Mouse (Mus musculus): ENCODE data around the gene Ywhag. TPM values are rescaled to one million over a fixed set of nuclear protein-coding genes. Genes with fewer than 3 reads are reported as not detected.
A peak's percentile ranks its signal among the peaks of the same experiment; 100 is the strongest.

Gene Ywhag
- polyA plus RNA-seq, 1 experiment from 2014 or later: 66.8 TPM

DNA sequence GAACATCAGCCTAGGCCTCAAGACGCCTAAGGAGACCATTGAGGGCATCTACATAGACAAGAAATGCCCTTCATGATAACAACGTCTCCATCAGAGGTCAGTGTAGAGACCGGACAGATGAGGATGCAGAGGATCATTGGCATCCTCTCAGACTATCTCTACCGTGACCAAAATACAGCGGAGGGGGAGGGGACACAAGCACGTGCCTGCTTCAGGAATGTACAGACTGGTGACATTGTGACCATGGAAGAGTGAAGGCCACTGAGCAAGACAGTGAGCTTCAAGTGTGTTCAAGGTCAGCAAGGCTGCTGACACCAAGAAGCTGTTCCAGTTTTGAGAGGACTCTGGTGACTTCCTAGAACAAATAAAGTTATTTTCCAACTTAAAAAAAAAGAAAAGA lies 39.5 kb downstream of the Ywhag start:
- Histone ChIP-seq H3K9ac (replicated peaks) (no peak overlapping the region), H3K36me3 (replicated peaks; ENCODE audit: insufficient read depth, low read length) (no peaks in the 10 kb centered on the region), H3K27ac (ENCODE audit: low read depth) (no peak overlapping the region), H3K9me3 (ENCODE audit: low read length) (no peaks in the 10 kb centered on the region), H3K4me1 (ENCODE audit: insufficient read depth) (no peaks in the 10 kb centered on the region), H3K27me3 (ENCODE audit: insufficient read depth, low read length) (peaks cover 7% of the 10 kb centered on the region), H3K4me2 (ENCODE audit: low read depth, low read length) (no peak overlapping the region), H3K4me3 (ENCODE audit: low read depth, low read length) (no peak overlapping the region)
- ATAC-seq (no peak), DNase-seq (no peak)
- TF ChIP-seq EP300 (IDR thresholded peaks at IDR 0.05; ENCODE audit: low read depth) (no peak), CTCF (IDR thresholded peaks at IDR 0.05; ENCODE audit: low read depth) (no peak)
- WGBS (ENCODE audit: insufficient replicate concordance): 70% methylated on average over 6 of the region's 6 CpGs

DNA sequence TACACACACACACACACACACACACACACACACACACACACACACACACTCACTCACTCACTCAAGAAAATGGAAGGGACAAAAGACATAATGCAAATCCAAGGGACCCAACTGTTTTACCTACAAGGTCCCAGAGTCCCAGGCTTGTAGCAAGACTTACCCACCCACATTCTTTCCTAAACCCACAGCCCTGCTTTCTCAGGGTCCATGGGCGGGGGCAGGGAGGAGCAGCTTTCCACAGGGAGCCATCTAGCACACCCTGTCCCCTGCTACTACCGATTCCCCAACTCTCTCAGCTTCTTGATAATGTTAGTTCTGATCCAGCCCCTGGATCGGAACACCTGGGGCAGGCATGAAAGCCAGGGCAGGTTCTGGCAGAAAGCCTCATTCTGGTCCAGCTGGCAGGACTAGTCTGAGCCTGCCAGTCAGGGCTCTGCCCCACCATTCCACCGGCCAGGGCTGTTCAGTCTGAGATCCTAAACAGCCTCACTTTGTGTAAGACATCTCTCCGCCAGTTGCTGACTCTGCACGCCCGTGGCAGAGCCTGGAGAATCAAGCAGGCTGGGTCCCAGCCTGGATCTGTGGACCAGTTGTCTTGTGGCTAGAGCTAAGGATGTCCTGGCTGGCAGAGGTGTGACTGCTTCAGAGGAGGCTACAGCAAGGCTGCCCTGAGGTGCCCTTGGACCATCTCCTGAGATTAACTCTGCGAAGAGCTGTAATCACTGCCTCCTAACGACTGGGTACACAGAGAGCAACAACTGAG lies 41.6 kb downstream of the Ywhag start:
- no peaks in the 10 kb centered on the region; the same call in 1 of the 2 replicates for H3K4me1 ChIP-seq (ENCODE audit: insufficient read depth)
- H3K36me3 ChIP-seq (replicated peaks; ENCODE audit: insufficient read depth, low read length): no peaks in the 10 kb centered on the region
- TF ChIP-seq EP300 (IDR thresholded peaks at IDR 0.05; ENCODE audit: low read depth) (no peak), CTCF (IDR thresholded peaks at IDR 0.05; ENCODE audit: low read depth) (no peak)
- H3K27ac ChIP-seq (ENCODE audit: low read depth): no peak overlapping the region
- H3K9ac ChIP-seq (replicated peaks): no peak overlapping the region
- DNase-seq (no peak), ATAC-seq (no peak)
- H3K4me2 ChIP-seq (ENCODE audit: low read depth, low read length): no peak overlapping the region
- H3K9me3 ChIP-seq (ENCODE audit: low read length): no peaks in the 10 kb centered on the region
- no peak overlapping the region for H3K4me3 ChIP-seq (ENCODE audit: low read depth, low read length)
- peaks cover 26% of the 10 kb centered on the region for H3K27me3 ChIP-seq (ENCODE audit: insufficient read depth, low read length)
- 51% methylated on average over 9 of the region's 9 CpGs for WGBS (ENCODE audit: insufficient replicate concordance)

DNA sequence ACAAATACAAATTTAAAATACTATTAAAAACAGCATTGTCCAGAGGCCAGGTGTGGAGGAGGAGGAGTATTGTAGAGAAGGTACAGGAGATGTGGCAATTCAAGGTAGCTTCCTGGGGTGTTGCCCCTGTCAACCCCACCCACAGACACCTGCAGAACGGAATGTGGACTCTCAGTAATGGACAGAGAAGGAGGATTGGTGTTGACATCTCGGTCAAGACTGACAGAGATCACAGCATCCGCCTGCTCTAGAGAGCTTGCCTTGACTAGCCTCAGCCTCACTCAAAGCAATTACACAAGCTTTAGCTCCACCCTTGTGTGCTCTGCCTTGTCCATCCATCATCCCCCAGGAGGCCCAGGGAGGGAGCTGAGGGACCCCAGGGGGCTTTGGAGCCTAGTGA lies 43.5 kb downstream of the Ywhag start:
- no peak for TF ChIP-seq CTCF (IDR thresholded peaks at IDR 0.05; ENCODE audit: low read depth)
- no peak for TF ChIP-seq EP300 (IDR thresholded peaks at IDR 0.05; ENCODE audit: low read depth)
- peaks cover 31% of the 10 kb centered on the region for H3K27me3 ChIP-seq (ENCODE audit: insufficient read depth, low read length)
- H3K27ac ChIP-seq (ENCODE audit: low read depth): no peak overlapping the region
- WGBS (ENCODE audit: insufficient replicate concordance): 41% methylated on average over 3 of the region's 3 CpGs
- H3K36me3 ChIP-seq (replicated peaks; ENCODE audit: insufficient read depth, low read length): no peaks in the 10 kb centered on the region
- H3K4me1 ChIP-seq (ENCODE audit: insufficient read depth): no peaks in the 10 kb centered on the region; the same call in 1 of the 2 replicates
- no peak overlapping the region for H3K4me3 ChIP-seq (ENCODE audit: low read depth, low read length)
- H3K4me2 ChIP-seq (ENCODE audit: low read depth, low read length): no peak overlapping the region
- H3K9ac ChIP-seq (replicated peaks): no peak overlapping the region
- DNase-seq (no peak), ATAC-seq (no peak)
- no peaks in the 10 kb centered on the region for H3K9me3 ChIP-seq (ENCODE audit: low read length)

DNA sequence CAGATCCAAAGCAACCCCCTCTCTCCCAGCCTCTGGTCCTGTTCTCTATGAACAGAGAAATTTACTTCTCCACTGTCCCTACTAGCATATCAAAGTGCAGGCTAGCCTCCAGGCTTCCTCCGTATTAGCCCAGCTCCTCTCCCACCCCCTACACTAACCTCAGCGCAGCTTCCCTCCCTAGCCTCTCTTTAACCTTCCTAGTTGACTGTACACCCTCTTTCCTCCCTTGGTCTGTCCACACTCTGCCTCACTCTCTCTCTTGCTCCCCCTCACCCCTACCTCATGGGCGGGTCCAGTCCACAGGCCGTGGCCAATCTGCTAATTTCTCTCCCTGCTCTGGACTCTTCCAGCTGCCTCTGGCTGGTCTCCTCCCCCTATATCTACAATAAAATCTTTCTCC lies 44.1 kb downstream of the Ywhag start:
- 34% methylated on average over 4 of the region's 4 CpGs for WGBS (ENCODE audit: insufficient replicate concordance)
- DNase-seq (no peak), ATAC-seq (no peak)
- no peaks in the 10 kb centered on the region for H3K9me3 ChIP-seq (ENCODE audit: low read length)
- H3K36me3 ChIP-seq (replicated peaks; ENCODE audit: insufficient read depth, low read length): no peaks in the 10 kb centered on the region
- H3K4me3 ChIP-seq (ENCODE audit: low read depth, low read length): no peak overlapping the region
- H3K4me2 ChIP-seq (ENCODE audit: low read depth, low read length): no peak overlapping the region
- TF ChIP-seq CTCF (IDR thresholded peaks at IDR 0.05; ENCODE audit: low read depth): no peak
- no peak for TF ChIP-seq EP300 (IDR thresholded peaks at IDR 0.05; ENCODE audit: low read depth)
- no peak overlapping the region for H3K27ac ChIP-seq (ENCODE audit: low read depth)
- no peaks in the 10 kb centered on the region; the same call in 1 of the 2 replicates for H3K4me1 ChIP-seq (ENCODE audit: insufficient read depth)
- H3K9ac ChIP-seq (replicated peaks): no peak overlapping the region
- H3K27me3 ChIP-seq (ENCODE audit: insufficient read depth, low read length): peaks cover 35% of the 10 kb centered on the region

DNA sequence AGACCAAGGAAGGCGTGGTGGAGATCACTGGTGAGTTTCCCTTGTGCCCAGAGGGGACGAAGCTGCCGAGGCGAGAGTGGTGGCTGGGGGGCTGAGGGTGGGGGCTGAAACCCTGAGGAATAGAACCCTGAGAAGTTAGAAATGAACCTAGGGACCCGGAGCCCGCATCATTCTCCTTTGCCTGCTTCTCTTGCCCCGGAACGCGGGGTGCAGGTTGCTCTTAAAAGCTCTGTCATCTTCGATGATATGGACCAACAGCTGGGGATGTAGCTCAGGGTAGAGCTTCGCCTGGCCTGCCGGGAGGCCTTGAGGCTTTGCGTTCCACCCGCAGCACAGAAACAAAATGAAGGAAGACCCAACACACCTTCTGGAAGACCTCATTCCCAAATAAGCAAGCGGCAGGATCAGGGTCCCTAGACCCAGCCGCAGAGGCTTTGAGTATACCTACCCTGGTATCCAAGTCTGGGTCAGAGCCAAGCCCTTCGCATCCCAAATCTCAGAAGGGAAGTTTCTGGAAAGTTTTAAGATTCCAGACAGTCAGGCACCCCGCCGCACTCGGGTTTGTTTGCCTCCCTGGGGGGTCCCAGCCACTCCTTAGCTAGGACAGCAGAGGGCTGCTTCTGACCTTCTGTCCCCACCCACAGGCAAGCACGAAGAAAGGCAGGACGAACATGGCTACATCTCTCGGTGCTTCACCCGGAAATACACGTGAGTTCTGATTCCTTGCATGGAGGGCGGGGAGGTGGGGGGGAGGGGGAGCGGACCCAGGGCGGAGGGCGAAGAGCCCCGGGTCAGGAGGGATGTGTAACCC lies 45.8 kb downstream of the Ywhag start:
- no peaks in the 10 kb centered on the region; the same call in 1 of the 2 replicates for H3K4me1 ChIP-seq (ENCODE audit: insufficient read depth)
- H3K27me3 ChIP-seq (ENCODE audit: insufficient read depth, low read length): peaks cover 35% of the 10 kb centered on the region
- H3K36me3 ChIP-seq (replicated peaks; ENCODE audit: insufficient read depth, low read length): no peaks in the 10 kb centered on the region
- H3K9ac ChIP-seq (replicated peaks): no peak overlapping the region
- 7% methylated on average over 28 of the region's 30 CpGs for WGBS (ENCODE audit: insufficient replicate concordance)
- DNase-seq (no peak), ATAC-seq (no peak)
- no peaks in the 10 kb centered on the region for H3K9me3 ChIP-seq (ENCODE audit: low read length)
- H3K4me2 ChIP-seq (ENCODE audit: low read depth, low read length): 0 out of 2 replicates have a peak overlapping the region, but pooled peaks have one; percentile 18
- no peak overlapping the region for H3K27ac ChIP-seq (ENCODE audit: low read depth)
- no peak for TF ChIP-seq EP300 (IDR thresholded peaks at IDR 0.05; ENCODE audit: low read depth)
- no peak for TF ChIP-seq CTCF (IDR thresholded peaks at IDR 0.05; ENCODE audit: low read depth)
- H3K4me3 ChIP-seq (ENCODE audit: low read depth, low read length): no peak overlapping the region; the same call in 1 of the 2 replicates

DNA sequence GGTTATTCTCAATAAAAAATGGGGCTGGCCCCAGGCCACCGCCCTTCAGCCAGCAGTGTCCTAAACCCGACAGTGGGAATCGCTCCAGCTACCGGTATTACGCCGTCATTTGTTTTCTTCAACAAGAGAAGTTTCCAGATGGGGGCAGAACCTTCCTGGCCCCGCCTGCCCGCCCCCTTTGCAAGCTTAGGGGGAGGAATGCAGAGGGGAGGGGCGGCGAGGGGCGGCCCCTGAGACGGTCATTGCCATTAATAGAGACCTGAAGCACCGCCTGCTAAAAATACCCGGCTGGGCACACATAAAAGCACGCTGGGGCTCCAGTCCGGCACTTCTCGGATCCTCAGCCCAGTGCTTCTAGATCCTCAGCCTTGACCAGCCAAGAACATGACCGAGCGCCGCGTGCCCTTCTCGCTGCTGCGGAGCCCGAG lies 46.7 kb downstream of the Ywhag start, which contains the start of gene Hspb1:
TSS of gene Hspb1 (plus strand) at position 245 of the 428 bp plus-strand sequence.
- no peaks in the 10 kb centered on the region for H3K36me3 ChIP-seq (replicated peaks; ENCODE audit: insufficient read depth, low read length)
- H3K9me3 ChIP-seq (ENCODE audit: low read length): no peaks in the 10 kb centered on the region
- no peak for TF ChIP-seq CTCF (IDR thresholded peaks at IDR 0.05; ENCODE audit: low read depth)
- no peak for TF ChIP-seq EP300 (IDR thresholded peaks at IDR 0.05; ENCODE audit: low read depth)
- DNase-seq (peak; percentile 50), ATAC-seq (peak; percentile 62)
- H3K9ac ChIP-seq (replicated peaks): no peak within 1 kb of the TSS
- H3K27me3 ChIP-seq (ENCODE audit: insufficient read depth, low read length): peaks cover 33% of the 10 kb centered on the region
- WGBS (ENCODE audit: insufficient replicate concordance): 2% methylated on average over 24 of the region's 24 CpGs
- H3K4me3 ChIP-seq (ENCODE audit: low read depth, low read length): peak within 1 kb of the TSS; percentile 27
- peak within 1 kb of the TSS; percentile 63 for H3K4me2 ChIP-seq (ENCODE audit: low read depth, low read length)
- H3K4me1 ChIP-seq (ENCODE audit: insufficient read depth): no peaks in the 10 kb centered on the region; the same call in 1 of the 2 replicates
- no peak within 1 kb of the TSS for H3K27ac ChIP-seq (ENCODE audit: low read depth)
